In genomic region chr1:151344283-151345108, GRCm38 (mm10) we compare ENCODE assay signal across 8 mouse cellular contexts. TPM values are rescaled to one million over a fixed set of nuclear protein-coding genes. Genes with fewer than 3 reads are reported as not detected.
DNase-seq lines count a peak whose midpoint lies in the region; ATAC-seq and TF ChIP-seq lines count a peak whose summit lies in the region.

Gene Ivns1abp, plus strand, starts transcription at chr1:151344477.

- H3K27me3 ChIP-seq in megakaryocyte, embryonic 14.5 days (replicated peaks), result no peaks in the 10 kb centered on the region

- peak; percentile 98 to 99 for DNase-seq in gastrocnemius, adult 8-10 months (ENCODE audit: low spot score in 2 of 2)
- DNase-seq in hindlimb bud, embryonic 11.5 days (ENCODE audit: extremely low spot score, low read depth, low spot score), result peak; percentile 73
- DNase-seq in left cerebral cortex, adult 8-10 months (ENCODE audit: low spot score in 2 of 2), result peak; percentile 91 to 97
- peak; percentile 98 for DNase-seq in right cerebral cortex, postnatal 10 days (ENCODE audit: low spot score in 2 of 2)
- peak; percentile 95 for DNase-seq in urinary bladder, postnatal 25 days (ENCODE audit: low spot score)

- no peaks in the 10 kb centered on the region for H3K9me3 ChIP-seq in megakaryocyte, embryonic 14.5 days

- H3K4me3 ChIP-seq in cortical plate, adult 2 months (ENCODE audit: insufficient read depth, low read length), result peak within 1 kb of the TSS; percentile 71
- H3K4me3 ChIP-seq in megakaryocyte, embryonic 14.5 days (replicated peaks), result peak within 1 kb of the TSS; percentile 97

- peak; percentile 71 for TF ChIP-seq POLR2A in cortical plate, adult 2 months (IDR thresholded peaks at IDR 0.05; ENCODE audit: extremely low read depth, insufficient read depth, low read length)

- peak within 1 kb of the TSS; percentile 79 for H3K27ac ChIP-seq in cortical plate, adult 2 months (ENCODE audit: insufficient read depth, low read length)

- ATAC-seq in activated CD4-positive, CD25-positive, alpha-beta regulatory T cell, adult 4 months, result peak; percentile 76

- no peak for TF ChIP-seq CTCF in cortical plate, adult 2 months (IDR thresholded peaks at IDR 0.05; ENCODE audit: extremely low read depth, insufficient read depth, low read length)

- H3K36me3 ChIP-seq in megakaryocyte, embryonic 14.5 days (replicated peaks; ENCODE audit: low read length), result peaks cover 3% of the 10 kb centered on the region

- H3K4me1 ChIP-seq in cortical plate, adult 2 months (ENCODE audit: control insufficient read depth, insufficient read depth, low read length), result peaks cover 3% of the 10 kb centered on the region; the same call in 1 of the 2 replicates
- peaks cover 41% of the 10 kb centered on the region for H3K4me1 ChIP-seq in megakaryocyte, embryonic 14.5 days

RNA-seq across cellular contexts. Expression of gene Ivns1abp, which starts in this region (rescaled TPM):
- 100 to 1,000 TPM; 102 to 121 TPM for polyA plus RNA-seq in activated CD4-positive, CD25-positive, alpha-beta regulatory T cell, adult 4 months (2017; shearing (Covaris generic))
- 124 and 131 TPM in 2 replicates for polyA plus RNA-seq in cortical plate, adult 2 months (2012; rRNA removed)
- 100 to 1,000 TPM; 117 to 180 (median 157) TPM for total RNA-seq in gastrocnemius, adult 8-10 months (2022)
- 100 to 1,000 TPM; 130 to 147 (median 140) TPM for total RNA-seq in left cerebral cortex, adult 8-10 months (2022)
- polyA plus RNA-seq in megakaryocyte, embryonic 14.5 days (2012; ENCODE audit: insufficient read depth, low replicate concordance), result 7.6 and 8.7 TPM in 2 replicates

Comparison
In these comparisons a context has a peak if more than half of its experiments do, and no peak if none do; other contexts are left out.
1. Peak in every context shown above with its lines: DNase-seq, ATAC-seq, H3K4me3 ChIP-seq and H3K27ac ChIP-seq.
2. RNA of gene Ivns1abp (polyA plus RNA-seq): 124 to 131 TPM in cortical plate, adult 2 months and 102 to 121 TPM in activated CD4-positive, CD25-positive, alpha-beta regulatory T cell, adult 4 months; 7.6 to 8.7 TPM in megakaryocyte, embryonic 14.5 days; every median in the first group is over 10 times any median in the second.